Mouse (Mus musculus): Measurements from ENCODE around the gene Vtn.

GRCm38 (mm10) chr11:78534516-78534915 is 35.6 kb downstream of the Vtn start:
- TF ChIP-seq POLR2A (IDR thresholded peaks at IDR 0.05; ENCODE audit: insufficient read depth, low read depth, low read length) (no peak), CTCF (IDR thresholded peaks at IDR 0.05; ENCODE audit: insufficient read depth, low read depth, low read length) (no peak)
